Mouse (Mus musculus) left cerebral cortex, postnatal 4 days (tissue): ENCODE data around the gene Tsga10ip. TPM values are rescaled to one million over a fixed set of nuclear protein-coding genes. Genes with fewer than 3 reads are reported as not detected.

Experiments
- DNase-seq: peaks from one replicate; pipeline ENCODE4 v3.0.0-alpha.2; 2022
- intact Hi-C: fragments of 180-260 bp; cut with DNase I; formaldehyde crosslinking; loops from one replicate; pipeline ENCODE4 v1.15.1; 2025
- total RNA-seq, 2 experiments: library from RNA; stranded (reverse); gene quantifications; 2 replicates each; pipeline ENCODE4 v1.2.3; 2021

The Tsga10ip gene
- not detected for total RNA-seq

- DNase-seq = peak; percentile 16
- intact Hi-C loops = no loop called here
Measured at GRCm38 (mm10) chr19:5402293-5402692, at the start of gene Tsga10ip. TSS of gene Tsga10ip (minus strand) at chr19:5402526.

GRCm38 (mm10) chr19:5451766-5452165 is 49.4 kb upstream of the Tsga10ip start:
- no peak for DNase-seq
- intact Hi-C loops = no loop called here

- DNase-seq = no peak
Measured at GRCm38 (mm10) chr19:5449673-5450072, 47.3 kb upstream of the Tsga10ip start.

GRCm38 (mm10) chr19:5448354-5449150 is 46.2 kb upstream of the Tsga10ip start:
- DNase-seq = no peak
- intact Hi-C loops = no loop called here

More at GRCm38 (mm10) chr19:5449673-5450072, 47.3 kb upstream of the Tsga10ip start:
- intact Hi-C loops = no loop called here

GRCm38 (mm10) chr19:5447515-5448353 is 45.4 kb upstream of the Tsga10ip start, which contains the start of gene Fosl1:
TSS of gene Fosl1 (plus strand) at chr19:5447547.
- intact Hi-C loops = no loop called here

GRCm38 (mm10) chr19:5445747-5446146 is 43.4 kb upstream of the Tsga10ip start:
- intact Hi-C loops = no loop called here
- DNase-seq = no peak

More at GRCm38 (mm10) chr19:5447515-5448353, 45.4 kb upstream of the Tsga10ip start, which contains the start of gene Fosl1:
- peak; percentile 60 for DNase-seq

- no peak for DNase-seq
- intact Hi-C loops = no loop called here
Measured at GRCm38 (mm10) chr19:5444954-5445353, 42.6 kb upstream of the Tsga10ip start.

- intact Hi-C loops = no loop called here
- DNase-seq = no peak
Measured at GRCm38 (mm10) chr19:5444371-5444908, 42.1 kb upstream of the Tsga10ip start.

- DNase-seq = no peak
- intact Hi-C loops = no loop called here
Measured at GRCm38 (mm10) chr19:5433951-5434350, 31.6 kb upstream of the Tsga10ip start.

- DNase-seq = peak; percentile 54
- intact Hi-C loops = no loop called here
Measured at GRCm38 (mm10) chr19:5432992-5433852, 30.9 kb upstream of the Tsga10ip start.

GRCm38 (mm10) chr19:5431911-5432464 is 29.7 kb upstream of the Tsga10ip start:
- no peak for DNase-seq

GRCm38 (mm10) chr19:5430408-5430807 is 28.1 kb upstream of the Tsga10ip start:
- intact Hi-C loops = no loop called here
- peak; percentile 53 for DNase-seq

More at GRCm38 (mm10) chr19:5431911-5432464, 29.7 kb upstream of the Tsga10ip start:
- intact Hi-C loops = no loop called here

GRCm38 (mm10) chr19:5429806-5430205 is 27.5 kb upstream of the Tsga10ip start:
- intact Hi-C loops = no loop called here
- DNase-seq = peak; percentile 72

- intact Hi-C loops = no loop called here
- no peak for DNase-seq
Measured at GRCm38 (mm10) chr19:5429219-5429618, 26.9 kb upstream of the Tsga10ip start.

GRCm38 (mm10) chr19:5428083-5428482 is 25.8 kb upstream of the Tsga10ip start:
- intact Hi-C loops = no loop called here
- DNase-seq = peak; percentile 13

- intact Hi-C loops = no loop called here
- no peak for DNase-seq
Measured at GRCm38 (mm10) chr19:5426640-5427290, 24.4 kb upstream of the Tsga10ip start.

GRCm38 (mm10) chr19:5425906-5426565 is 23.7 kb upstream of the Tsga10ip start:
- DNase-seq = peak; percentile 17
- intact Hi-C loops = no loop called here

GRCm38 (mm10) chr19:5424782-5425741 is 22.7 kb upstream of the Tsga10ip start, which contains the start of the genes Drap1 and AI837181:
TSS of gene Drap1 (minus strand) at chr19:5424979.
TSS of gene AI837181 (plus strand) at chr19:5425144.
- intact Hi-C loops = no loop called here
- DNase-seq = peak; percentile 99
